Comparison of ENCODE assay signal across 8 mouse cellular contexts in the genomic region with DNA sequence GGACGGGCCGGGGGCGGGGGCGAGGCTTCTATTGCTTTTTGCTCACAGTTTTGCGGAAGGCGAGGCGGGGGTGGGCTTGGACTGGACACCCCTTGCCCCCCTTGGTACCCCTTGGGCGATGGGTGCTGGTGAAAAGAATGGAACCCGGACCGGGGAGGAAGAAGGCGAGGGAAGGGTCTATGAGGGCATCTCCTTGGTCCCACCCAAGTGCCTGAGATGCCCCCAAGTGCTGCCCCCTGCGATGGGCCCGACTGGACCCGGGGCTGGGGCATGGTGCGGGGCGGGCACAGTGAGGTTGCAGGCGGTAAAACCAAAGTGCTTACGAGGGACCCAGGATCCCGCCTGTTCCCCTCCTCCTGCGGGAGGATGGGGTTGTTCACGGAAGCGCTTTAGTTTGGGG. TPM values are rescaled to one million over a fixed set of nuclear protein-coding genes. Genes with fewer than 3 reads are reported as not detected.
DNase-seq lines count a peak whose midpoint lies in the region; ATAC-seq and TF ChIP-seq lines count a peak whose summit lies in the region.

No protein-coding gene starts in this region.

- no peak for DNase-seq in kidney, postnatal 36 days
- no peak for DNase-seq in forebrain, embryonic 10.5 days (ENCODE audit: extremely low spot score, low spot score)
- no peak for DNase-seq in hindbrain, postnatal 0 days (ENCODE audit: low spot score)
- DNase-seq in embryo, embryonic 10 days (ENCODE audit: low spot score), result no peak
- DNase-seq in urinary bladder, postnatal 36 days (ENCODE audit: low spot score in 2 of 2), result no peak
- DNase-seq in layer of hippocampus, adult 8-10 months (ENCODE audit: low spot score in 2 of 2), result no peak

- H3K9me3 ChIP-seq in kidney, embryonic 14.5 days (ENCODE audit: control insufficient read depth, low read length), result no peaks in the 10 kb centered on the region
- H3K9me3 ChIP-seq in forebrain, embryonic 10.5 days, result no peaks in the 10 kb centered on the region
- H3K9me3 ChIP-seq in hindbrain, postnatal 0 days (ENCODE audit: low read length), result no peaks in the 10 kb centered on the region
- no peaks in the 10 kb centered on the region for H3K9me3 ChIP-seq in midbrain, embryonic 15.5 days

- peaks cover 43% of the 10 kb centered on the region for H3K4me1 ChIP-seq in kidney, embryonic 14.5 days (ENCODE audit: control insufficient read depth, insufficient read depth, low read length)
- H3K4me1 ChIP-seq in forebrain, embryonic 10.5 days, result peaks cover 42% of the 10 kb centered on the region
- no peaks in the 10 kb centered on the region for H3K4me1 ChIP-seq in hindbrain, postnatal 0 days (ENCODE audit: insufficient read depth, low read length)
- H3K4me1 ChIP-seq in midbrain, embryonic 15.5 days, result peaks cover 20% of the 10 kb centered on the region

- peaks cover 26% of the 10 kb centered on the region for H3K36me3 ChIP-seq in kidney, embryonic 14.5 days (ENCODE audit: control insufficient read depth, insufficient read depth, low read length)
- peaks cover 45% of the 10 kb centered on the region for H3K36me3 ChIP-seq in forebrain, embryonic 10.5 days (replicated peaks)
- H3K36me3 ChIP-seq in hindbrain, postnatal 0 days (ENCODE audit: insufficient read depth, low read length), result peaks cover 20% of the 10 kb centered on the region
- peaks cover 27% of the 10 kb centered on the region; the same call in 1 of the 2 replicates for H3K36me3 ChIP-seq in midbrain, embryonic 15.5 days (replicated peaks)

- H3K27ac ChIP-seq in kidney, embryonic 14.5 days (ENCODE audit: low read depth, low read length), result no peak overlapping the region
- H3K27ac ChIP-seq in forebrain, embryonic 10.5 days, result peak overlapping the region; percentile 77
- H3K27ac ChIP-seq in hindbrain, postnatal 0 days, result peak overlapping the region; percentile 34; the same call in 1 of the 2 replicates
- H3K27ac ChIP-seq in midbrain, embryonic 15.5 days, result 0 out of 2 replicates have a peak overlapping the region, but pooled peaks have one; percentile 31

- H3K9ac ChIP-seq in kidney, embryonic 14.5 days (ENCODE audit: low read depth, low read length), result no peak overlapping the region
- H3K9ac ChIP-seq in hindbrain, postnatal 0 days (replicated peaks; ENCODE audit: low read length), result peak overlapping the region; percentile 33; the same call in 1 of the 2 replicates
- H3K9ac ChIP-seq in midbrain, embryonic 15.5 days, result no peak overlapping the region

- 51% methylated on average over 22 of the region's 22 CpGs for WGBS in kidney, embryonic 14.5 days
- WGBS in forebrain, embryonic 10.5 days, result 31% methylated on average over 22 of the region's 22 CpGs
- 40% methylated on average over 20 of the region's 22 CpGs for WGBS in hindbrain, postnatal 0 days
- WGBS in midbrain, embryonic 15.5 days, result 36% methylated on average over 22 of the region's 22 CpGs

- H3K4me3 ChIP-seq in kidney, embryonic 14.5 days (ENCODE audit: low read length), result peak overlapping the region; percentile 30
- peak overlapping the region; percentile 45 for H3K4me3 ChIP-seq in forebrain, embryonic 10.5 days
- H3K4me3 ChIP-seq in hindbrain, postnatal 0 days (ENCODE audit: low read length), result peak overlapping the region; percentile 18; the same call in 1 of the 2 replicates
- H3K4me3 ChIP-seq in midbrain, embryonic 15.5 days, result no peak overlapping the region

- H3K4me2 ChIP-seq in kidney, embryonic 14.5 days (replicated peaks; ENCODE audit: low read depth, low read length), result peak overlapping the region; percentile 54
- peak overlapping the region; percentile 53 for H3K4me2 ChIP-seq in hindbrain, postnatal 0 days (ENCODE audit: low read depth, low read length)
- peak overlapping the region; percentile 40; the same call in 1 of the 2 replicates for H3K4me2 ChIP-seq in midbrain, embryonic 15.5 days

- no peak for ATAC-seq in kidney, embryonic 14.5 days (ENCODE audit: low FRiP score, low TSS enrichment)
- ATAC-seq in hindbrain, postnatal 0 days, result no peak
- no peak; the same call in 1 of the 2 replicates for ATAC-seq in midbrain, embryonic 15.5 days (replicated peaks)

- TF ChIP-seq CTCF in hindbrain, postnatal 0 days (IDR thresholded peaks at IDR 0.05; ENCODE audit: low read depth), result no peak

- H3K27me3 ChIP-seq in kidney, embryonic 14.5 days (ENCODE audit: control insufficient read depth, insufficient read depth, low read length), result no peaks in the 10 kb centered on the region
- H3K27me3 ChIP-seq in forebrain, embryonic 10.5 days (ENCODE audit: poor library complexity, severe bottlenecking), result peaks cover 30% of the 10 kb centered on the region
- no peaks in the 10 kb centered on the region for H3K27me3 ChIP-seq in hindbrain, postnatal 0 days (ENCODE audit: insufficient read depth, low read length)
- no peaks in the 10 kb centered on the region for H3K27me3 ChIP-seq in midbrain, embryonic 15.5 days (replicated peaks)

RNA-seq across cellular contexts. Expression of a gene that starts 3.8 kb away (rescaled TPM):
- polyA plus RNA-seq in kidney, embryonic 14.5 days (2014; fragmentation: Nextera tagmentation; extraction: Ambion mirVana), result 0.47 and 0.69 TPM in 2 replicates
- polyA plus RNA-seq in forebrain, embryonic 10.5 days (2016; fragmentation: Nextera tagmentation; extraction: Ambion mirVana), result 0.14 and 0.36 TPM in 2 replicates
- total RNA-seq in hindbrain, postnatal 0 days (2014; rRNA removed), result 0.58 and 0.86 TPM in 2 replicates
- polyA plus RNA-seq in hindbrain, postnatal 0 days (2015; fragmentation: Nextera tagmentation; extraction: Ambion mirVana), result 0.30 and 0.37 TPM in 2 replicates
- 0.31 and 0.34 TPM in 2 replicates for polyA plus RNA-seq in midbrain, embryonic 15.5 days (2015; fragmentation: Nextera tagmentation; extraction: Ambion mirVana)
- 1 to 10 TPM in 2 of 4 experiments, under 1 TPM in 2; 0.35 to 9.3 (median 4.4) TPM for total RNA-seq in layer of hippocampus, adult 8-10 months (2022)

RNA-seq across cellular contexts. Expression of a gene that starts 25.7 kb away (rescaled TPM):
- polyA plus RNA-seq in kidney, embryonic 14.5 days (2014; fragmentation: Nextera tagmentation; extraction: Ambion mirVana), result 12.3 and 18.2 TPM in 2 replicates
- polyA plus RNA-seq in forebrain, embryonic 10.5 days (2016; fragmentation: Nextera tagmentation; extraction: Ambion mirVana), result 23.1 and 23.6 TPM in 2 replicates
- 20.6 and 25.8 TPM in 2 replicates for total RNA-seq in hindbrain, postnatal 0 days (2014; rRNA removed)
- polyA plus RNA-seq in hindbrain, postnatal 0 days (2015; fragmentation: Nextera tagmentation; extraction: Ambion mirVana), result 19.8 and 23.1 TPM in 2 replicates
- polyA plus RNA-seq in midbrain, embryonic 15.5 days (2015; fragmentation: Nextera tagmentation; extraction: Ambion mirVana), result 24.4 and 25.6 TPM in 2 replicates
- total RNA-seq in layer of hippocampus, adult 8-10 months (2022), result 10 to 100 TPM; 37.9 to 55.5 (median 47.0) TPM

RNA-seq across cellular contexts. Expression of a gene that starts 41.7 kb away (rescaled TPM):
- 290 and 322 TPM in 2 replicates for polyA plus RNA-seq in kidney, embryonic 14.5 days (2014; fragmentation: Nextera tagmentation; extraction: Ambion mirVana)
- polyA plus RNA-seq in forebrain, embryonic 10.5 days (2016; fragmentation: Nextera tagmentation; extraction: Ambion mirVana), result 279 and 280 TPM in 2 replicates
- total RNA-seq in hindbrain, postnatal 0 days (2014; rRNA removed), result 149 and 155 TPM in 2 replicates
- polyA plus RNA-seq in hindbrain, postnatal 0 days (2015; fragmentation: Nextera tagmentation; extraction: Ambion mirVana), result 181 TPM in 2 replicates
- 197 and 203 TPM in 2 replicates for polyA plus RNA-seq in midbrain, embryonic 15.5 days (2015; fragmentation: Nextera tagmentation; extraction: Ambion mirVana)
- total RNA-seq in layer of hippocampus, adult 8-10 months (2022), result 100 to 1,000 TPM in 1 of 4 experiments, 10 to 100 TPM in 3; 90.6 to 100 (median 94.2) TPM

RNA-seq across cellular contexts. Expression of a gene that starts 52.4 kb away (rescaled TPM):
- 19.6 and 37.4 TPM in 2 replicates for polyA plus RNA-seq in kidney, embryonic 14.5 days (2014; fragmentation: Nextera tagmentation; extraction: Ambion mirVana)
- 22.8 and 25.6 TPM in 2 replicates for polyA plus RNA-seq in forebrain, embryonic 10.5 days (2016; fragmentation: Nextera tagmentation; extraction: Ambion mirVana)
- 8.2 and 8.3 TPM in 2 replicates for total RNA-seq in hindbrain, postnatal 0 days (2014; rRNA removed)
- 4.9 and 5.0 TPM in 2 replicates for polyA plus RNA-seq in hindbrain, postnatal 0 days (2015; fragmentation: Nextera tagmentation; extraction: Ambion mirVana)
- polyA plus RNA-seq in midbrain, embryonic 15.5 days (2015; fragmentation: Nextera tagmentation; extraction: Ambion mirVana), result 7.3 and 8.2 TPM in 2 replicates
- total RNA-seq in layer of hippocampus, adult 8-10 months (2022), result 1 to 10 TPM; 1.8 to 4.8 (median 2.9) TPM

RNA-seq across cellular contexts. Expression of a gene that starts 56.0 kb away (rescaled TPM):
- polyA plus RNA-seq in kidney, embryonic 14.5 days (2014; fragmentation: Nextera tagmentation; extraction: Ambion mirVana), result 3.1 and 3.9 TPM in 2 replicates
- 5.5 and 8.3 TPM in 2 replicates for polyA plus RNA-seq in forebrain, embryonic 10.5 days (2016; fragmentation: Nextera tagmentation; extraction: Ambion mirVana)
- total RNA-seq in hindbrain, postnatal 0 days (2014; rRNA removed), result 0.63 TPM in 1 of 2 replicates, not detected in the other
- polyA plus RNA-seq in hindbrain, postnatal 0 days (2015; fragmentation: Nextera tagmentation; extraction: Ambion mirVana), result 0.20 and 0.33 TPM in 2 replicates
- polyA plus RNA-seq in midbrain, embryonic 15.5 days (2015; fragmentation: Nextera tagmentation; extraction: Ambion mirVana), result 0.63 and 0.92 TPM in 2 replicates
- not detected for total RNA-seq in layer of hippocampus, adult 8-10 months (2022)
